Mouse (Mus musculus): ENCODE measurements at regions not wholly inside any gene's neighbourhood (a gene's known extent, or its start where the extent isn't known, plus 50 kb on each side); places are given as distances from the start of the nearest gene placed in this dataset.
A peak's percentile ranks its signal among the peaks of the same experiment; 100 is the strongest.

DNA sequence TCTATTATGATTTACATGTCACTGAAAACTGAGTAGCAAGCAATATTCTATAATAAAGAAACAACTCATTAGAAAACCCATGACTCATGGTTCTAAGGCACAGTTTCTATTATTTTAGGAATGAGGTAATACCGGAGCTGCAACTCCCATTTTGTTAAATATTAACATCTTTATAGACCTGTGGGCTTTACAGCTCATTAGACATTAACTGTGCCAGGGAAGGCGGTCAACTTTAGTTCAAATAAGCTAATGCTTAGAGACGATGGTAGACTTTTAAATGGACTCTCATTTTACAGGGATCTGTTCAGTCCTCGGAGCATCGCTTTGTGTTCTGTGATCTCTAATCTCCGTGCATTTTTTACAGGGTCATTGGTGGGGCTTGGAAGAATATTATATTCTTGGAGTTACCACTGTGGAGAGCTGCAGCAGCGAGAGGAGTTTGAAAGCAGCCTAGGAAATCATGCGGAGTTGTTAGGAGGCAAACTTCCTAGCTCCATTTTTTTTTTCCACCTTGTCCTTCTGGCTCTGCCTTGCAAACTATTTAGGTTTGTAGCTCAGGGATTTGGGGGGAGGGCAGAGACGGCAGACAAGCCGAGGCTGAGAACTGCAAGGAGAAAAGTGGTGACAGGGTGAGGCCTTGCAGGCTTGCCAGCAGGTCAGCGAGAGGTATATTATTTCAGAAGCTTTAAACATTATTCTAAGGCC, 276.2 kb upstream of the Pbx1 start:
- Histone ChIP-seq H3K9me3 (ENCODE audit: control insufficient read depth, low read length) (no peaks in the 10 kb centered on the region), H3K4me2 (peak overlapping the region; percentile 37), H3K27ac (ENCODE audit: low read depth, low read length) (peak overlapping the region; percentile 43; the same call in 1 of the 2 replicates), H3K9ac (ENCODE audit: low read depth, low read length) (no peak overlapping the region), H3K4me3 (ENCODE audit: low read depth, low read length) (no peak overlapping the region), H3K36me3 (ENCODE audit: control insufficient read depth, insufficient read depth, low read length) (no peaks in the 10 kb centered on the region), H3K4me1 (replicated peaks; ENCODE audit: control insufficient read depth, insufficient read depth, low read length) (no peaks in the 10 kb centered on the region), H3K27me3 (replicated peaks; ENCODE audit: control insufficient read depth, insufficient read depth, low read length) (no peaks in the 10 kb centered on the region)
- DNase-seq (ENCODE audit: low spot score) (peak; percentile 36), ATAC-seq (replicated peaks; ENCODE audit: low FRiP score) (peak; percentile 36; the same call in 1 of the 2 replicates)
- 49% methylated on average over 11 of the region's 11 CpGs for WGBS

- ATAC-seq (replicated peaks; ENCODE audit: low FRiP score): no peak
- no peak overlapping the region for H3K4me3 ChIP-seq (ENCODE audit: low read depth, low read length)
- no peak overlapping the region for H3K4me2 ChIP-seq
- H3K9me3 ChIP-seq (ENCODE audit: control insufficient read depth, low read length): no peaks in the 10 kb centered on the region
- no peaks in the 10 kb centered on the region for H3K36me3 ChIP-seq (ENCODE audit: control insufficient read depth, insufficient read depth, low read length)
- H3K9ac ChIP-seq (ENCODE audit: low read depth, low read length): no peak overlapping the region
- H3K27me3 ChIP-seq (replicated peaks; ENCODE audit: control insufficient read depth, insufficient read depth, low read length): no peaks in the 10 kb centered on the region
- DNase-seq (ENCODE audit: low spot score): no peak
- H3K4me1 ChIP-seq (replicated peaks; ENCODE audit: control insufficient read depth, insufficient read depth, low read length): no peaks in the 10 kb centered on the region
- WGBS: 92% methylated on average over 1 of the region's 1 CpGs
- no peak overlapping the region for H3K27ac ChIP-seq (ENCODE audit: low read depth, low read length)
Measured at GRCm38 (mm10) chr1:168697386-168697785, 265.3 kb upstream of the Pbx1 start.

DNA sequence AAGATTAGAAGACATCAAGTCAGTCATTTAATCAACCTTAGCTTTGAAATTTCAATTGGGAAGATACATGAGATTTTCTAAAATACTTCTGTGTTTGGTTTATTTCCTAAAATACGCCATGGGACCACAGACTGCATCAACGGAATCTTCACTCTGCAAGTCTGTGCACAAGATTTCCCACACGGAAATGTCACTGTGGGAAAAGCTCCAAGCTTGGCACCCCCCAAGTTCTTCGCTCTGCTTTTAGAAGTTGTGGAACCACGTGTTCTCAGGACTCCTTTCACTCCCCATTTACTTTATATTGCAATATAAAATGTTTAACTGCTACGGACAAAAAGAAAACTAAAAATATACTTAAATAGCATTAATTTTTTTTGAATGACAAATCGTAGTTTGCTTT, 254.8 kb upstream of the Pbx1 start:
- no peaks in the 10 kb centered on the region for H3K27me3 ChIP-seq (replicated peaks; ENCODE audit: control insufficient read depth, insufficient read depth, low read length)
- no peaks in the 10 kb centered on the region for H3K36me3 ChIP-seq (ENCODE audit: control insufficient read depth, insufficient read depth, low read length)
- H3K27ac ChIP-seq (ENCODE audit: low read depth, low read length): no peak overlapping the region
- H3K9me3 ChIP-seq (ENCODE audit: control insufficient read depth, low read length): no peaks in the 10 kb centered on the region
- DNase-seq (ENCODE audit: low spot score): no peak
- ATAC-seq (replicated peaks; ENCODE audit: low FRiP score): no peak
- no peak overlapping the region for H3K4me2 ChIP-seq
- WGBS: 79% methylated on average over 7 of the region's 7 CpGs
- no peaks in the 10 kb centered on the region for H3K4me1 ChIP-seq (replicated peaks; ENCODE audit: control insufficient read depth, insufficient read depth, low read length)
- H3K9ac ChIP-seq (ENCODE audit: low read depth, low read length): no peak overlapping the region
- H3K4me3 ChIP-seq (ENCODE audit: low read depth, low read length): no peak overlapping the region

DNA sequence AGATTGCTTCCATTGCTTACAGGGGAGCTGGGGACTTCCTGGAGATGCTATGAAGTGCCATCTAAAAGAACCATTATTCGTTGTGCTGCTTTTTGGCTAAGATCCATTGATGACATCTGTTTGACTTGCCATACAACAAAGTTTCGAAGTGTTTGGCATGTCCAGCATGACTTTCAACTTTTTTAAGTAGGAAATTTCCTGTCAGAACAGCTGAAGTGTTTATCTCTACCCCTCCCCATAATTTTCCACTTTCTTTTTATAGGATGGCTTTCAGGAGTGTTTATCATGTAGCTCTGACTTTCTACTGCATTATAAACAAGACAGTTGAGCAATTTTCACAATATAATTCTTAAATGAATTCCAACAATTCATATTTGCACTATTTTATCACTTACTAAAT, 253.1 kb upstream of the Pbx1 start:
- H3K4me3 ChIP-seq (ENCODE audit: low read depth, low read length): no peak overlapping the region
- DNase-seq (ENCODE audit: low spot score): no peak
- no peak overlapping the region for H3K9ac ChIP-seq (ENCODE audit: low read depth, low read length)
- no peak overlapping the region for H3K27ac ChIP-seq (ENCODE audit: low read depth, low read length)
- H3K9me3 ChIP-seq (ENCODE audit: control insufficient read depth, low read length): no peaks in the 10 kb centered on the region
- H3K27me3 ChIP-seq (replicated peaks; ENCODE audit: control insufficient read depth, insufficient read depth, low read length): no peaks in the 10 kb centered on the region
- no peaks in the 10 kb centered on the region for H3K4me1 ChIP-seq (replicated peaks; ENCODE audit: control insufficient read depth, insufficient read depth, low read length)
- no peak for ATAC-seq (replicated peaks; ENCODE audit: low FRiP score)
- 75% methylated on average over 2 of the region's 2 CpGs for WGBS
- H3K4me2 ChIP-seq: no peak overlapping the region
- no peaks in the 10 kb centered on the region for H3K36me3 ChIP-seq (ENCODE audit: control insufficient read depth, insufficient read depth, low read length)

DNA sequence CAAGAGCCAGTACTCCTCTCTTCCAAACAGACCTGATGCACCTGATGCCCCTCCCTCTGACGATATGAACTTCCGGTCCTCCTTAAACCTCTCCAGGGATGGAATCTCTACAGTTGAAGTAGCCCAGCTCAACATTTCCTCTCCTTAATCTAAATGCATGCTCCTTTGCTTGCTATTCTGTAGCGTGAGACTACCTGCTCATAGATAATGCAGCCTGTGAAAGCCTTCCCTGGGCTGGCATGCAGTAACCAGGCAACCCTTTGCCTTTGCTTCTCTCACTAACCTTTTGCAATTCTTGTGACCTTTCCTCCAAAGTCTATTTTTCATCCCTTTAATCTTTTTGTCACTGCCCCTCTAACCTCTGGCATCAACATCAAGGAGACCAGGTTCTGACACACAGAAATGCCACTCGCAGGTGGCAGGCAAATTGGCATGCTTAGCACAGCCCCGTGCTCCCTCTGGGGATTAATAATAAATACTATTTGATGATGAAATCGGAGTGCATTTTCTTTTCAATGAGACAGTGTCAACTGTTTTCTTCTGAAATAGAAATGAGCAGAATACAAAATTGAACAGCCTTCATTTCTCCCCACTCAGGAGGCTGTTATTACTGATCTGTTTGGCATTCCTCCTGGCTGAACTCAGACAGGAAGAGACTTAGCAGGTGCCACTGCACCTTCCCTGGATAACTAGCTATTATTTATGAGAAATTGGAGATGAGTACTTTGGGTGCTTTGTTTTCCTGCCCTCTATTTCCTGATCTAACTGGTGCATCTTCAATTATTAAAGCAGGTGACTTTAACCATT, 249.8 kb upstream of the Pbx1 start:
- Histone ChIP-seq H3K36me3 (ENCODE audit: control insufficient read depth, insufficient read depth, low read length) (no peaks in the 10 kb centered on the region), H3K27ac (ENCODE audit: low read depth, low read length) (no peak overlapping the region), H3K4me1 (replicated peaks; ENCODE audit: control insufficient read depth, insufficient read depth, low read length) (no peaks in the 10 kb centered on the region), H3K9ac (ENCODE audit: low read depth, low read length) (no peak overlapping the region), H3K4me3 (ENCODE audit: low read depth, low read length) (no peak overlapping the region), H3K4me2 (no peak overlapping the region), H3K27me3 (replicated peaks; ENCODE audit: control insufficient read depth, insufficient read depth, low read length) (no peaks in the 10 kb centered on the region), H3K9me3 (ENCODE audit: control insufficient read depth, low read length) (no peaks in the 10 kb centered on the region)
- ATAC-seq (replicated peaks; ENCODE audit: low FRiP score) (no peak), DNase-seq (ENCODE audit: low spot score) (no peak)
- WGBS: 73% methylated on average over 6 of the region's 6 CpGs

DNA sequence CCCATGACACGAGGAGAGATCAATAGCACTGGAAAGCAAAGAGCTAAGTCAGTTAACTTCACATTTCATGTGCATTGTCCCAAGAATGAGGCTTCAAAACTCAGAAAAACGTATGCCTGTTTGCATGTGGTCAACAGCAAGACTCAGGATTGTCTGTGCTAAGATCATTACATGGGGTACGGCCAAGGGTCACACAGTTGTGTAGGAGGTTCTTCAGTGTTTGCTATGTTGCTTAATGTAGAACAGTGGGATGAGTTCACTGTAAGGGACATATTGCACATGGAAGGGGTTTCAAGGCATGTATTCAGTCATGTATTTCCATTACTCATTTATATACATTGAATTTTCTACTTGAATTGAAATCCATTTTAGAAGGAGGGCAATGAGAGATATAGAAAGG, 248.6 kb upstream of the Pbx1 start:
- no peak overlapping the region for H3K9ac ChIP-seq (ENCODE audit: low read depth, low read length)
- no peaks in the 10 kb centered on the region for H3K36me3 ChIP-seq (ENCODE audit: control insufficient read depth, insufficient read depth, low read length)
- no peaks in the 10 kb centered on the region for H3K27me3 ChIP-seq (replicated peaks; ENCODE audit: control insufficient read depth, insufficient read depth, low read length)
- no peaks in the 10 kb centered on the region for H3K4me1 ChIP-seq (replicated peaks; ENCODE audit: control insufficient read depth, insufficient read depth, low read length)
- no peak for DNase-seq (ENCODE audit: low spot score)
- WGBS: 80% methylated on average over 3 of the region's 3 CpGs
- H3K4me2 ChIP-seq: no peak overlapping the region
- ATAC-seq (replicated peaks; ENCODE audit: low FRiP score): no peak
- H3K4me3 ChIP-seq (ENCODE audit: low read depth, low read length): no peak overlapping the region
- H3K9me3 ChIP-seq (ENCODE audit: control insufficient read depth, low read length): no peaks in the 10 kb centered on the region
- no peak overlapping the region for H3K27ac ChIP-seq (ENCODE audit: low read depth, low read length)

GRCm38 (mm10) chr1:168676418-168677413, 244.6 kb upstream of the Pbx1 start:
- no peak overlapping the region for H3K9ac ChIP-seq (ENCODE audit: low read depth, low read length)
- no peaks in the 10 kb centered on the region for H3K27me3 ChIP-seq (replicated peaks; ENCODE audit: control insufficient read depth, insufficient read depth, low read length)
- no peaks in the 10 kb centered on the region for H3K36me3 ChIP-seq (ENCODE audit: control insufficient read depth, insufficient read depth, low read length)
- WGBS: 63% methylated on average over 29 of the region's 29 CpGs
- ATAC-seq (replicated peaks; ENCODE audit: low FRiP score) (no peak), DNase-seq (ENCODE audit: low spot score) (no peak)
- H3K9me3 ChIP-seq (ENCODE audit: control insufficient read depth, low read length): no peaks in the 10 kb centered on the region
- no peak overlapping the region; the same call in 1 of the 2 replicates for H3K4me2 ChIP-seq
- H3K4me3 ChIP-seq (ENCODE audit: low read depth, low read length): no peak overlapping the region
- no peaks in the 10 kb centered on the region for H3K4me1 ChIP-seq (replicated peaks; ENCODE audit: control insufficient read depth, insufficient read depth, low read length)
- no peak overlapping the region for H3K27ac ChIP-seq (ENCODE audit: low read depth, low read length)

GRCm38 (mm10) chr1:168675741-168676140, 243.7 kb upstream of the Pbx1 start:
- Histone ChIP-seq H3K36me3 (ENCODE audit: control insufficient read depth, insufficient read depth, low read length) (no peaks in the 10 kb centered on the region), H3K4me2 (no peak overlapping the region), H3K4me3 (ENCODE audit: low read depth, low read length) (no peak overlapping the region), H3K4me1 (replicated peaks; ENCODE audit: control insufficient read depth, insufficient read depth, low read length) (no peaks in the 10 kb centered on the region), H3K9me3 (ENCODE audit: control insufficient read depth, low read length) (no peaks in the 10 kb centered on the region), H3K27me3 (replicated peaks; ENCODE audit: control insufficient read depth, insufficient read depth, low read length) (no peaks in the 10 kb centered on the region), H3K27ac (ENCODE audit: low read depth, low read length) (no peak overlapping the region), H3K9ac (ENCODE audit: low read depth, low read length) (no peak overlapping the region)
- ATAC-seq (replicated peaks; ENCODE audit: low FRiP score) (no peak), DNase-seq (ENCODE audit: low spot score) (no peak)
- 58% methylated on average over 10 of the region's 10 CpGs for WGBS

Measured in liver, embryonic 11.5 days (tissue).